Mouse (Mus musculus): Measurements from ENCODE around the gene Alpl. TPM values are rescaled to one million over a fixed set of nuclear protein-coding genes. Genes with fewer than 3 reads are reported as not detected.

Gene Alpl
- polyA plus RNA-seq, 1 experiment from 2014 or later: 6.9 TPM

- Histone ChIP-seq H3K27ac (no peak overlapping the region), H3K4me1 (replicated peaks) (peaks cover 23% of the 10 kb centered on the region), H3K27me3 (peaks cover 48% of the 10 kb centered on the region), H3K4me2 (no peak overlapping the region), H3K4me3 (no peak overlapping the region), H3K9ac (no peak overlapping the region), H3K9me3 (no peaks in the 10 kb centered on the region), H3K36me3 (no peaks in the 10 kb centered on the region)
- ATAC-seq (ENCODE audit: low FRiP score): no peak
- 83% methylated on average over 13 of the region's 13 CpGs for WGBS
Measured at GRCm38 (mm10) chr4:137794178-137794900, 1.8 kb downstream of the Alpl start.

- Histone ChIP-seq H3K4me1 (replicated peaks) (peaks cover 27% of the 10 kb centered on the region), H3K4me3 (no peak overlapping the region), H3K9ac (no peak overlapping the region), H3K4me2 (no peak overlapping the region), H3K9me3 (no peaks in the 10 kb centered on the region), H3K27me3 (peaks cover 41% of the 10 kb centered on the region), H3K36me3 (no peaks in the 10 kb centered on the region), H3K27ac (no peak overlapping the region)
- WGBS: 86% methylated on average over 7 of the region's 7 CpGs
- no peak for ATAC-seq (ENCODE audit: low FRiP score)
Measured at GRCm38 (mm10) chr4:137793611-137794010, 2.6 kb downstream of the Alpl start.

GRCm38 (mm10) chr4:137791440-137791839 is 4.7 kb downstream of the Alpl start:
- 8% methylated on average over 7 of the region's 7 CpGs for WGBS
- no peak overlapping the region for H3K9ac ChIP-seq
- H3K36me3 ChIP-seq: no peaks in the 10 kb centered on the region
- no peak overlapping the region for H3K4me3 ChIP-seq
- H3K9me3 ChIP-seq: no peaks in the 10 kb centered on the region
- ATAC-seq (ENCODE audit: low FRiP score): no peak
- H3K4me2 ChIP-seq: no peak overlapping the region
- H3K27me3 ChIP-seq: peaks cover 25% of the 10 kb centered on the region
- no peak overlapping the region; the same call in 1 of the 2 replicates for H3K27ac ChIP-seq
- H3K4me1 ChIP-seq (replicated peaks): peaks cover 27% of the 10 kb centered on the region

GRCm38 (mm10) chr4:137790981-137791380 is 5.2 kb downstream of the Alpl start:
- Histone ChIP-seq H3K9me3 (no peaks in the 10 kb centered on the region), H3K27me3 (peaks cover 21% of the 10 kb centered on the region), H3K27ac (no peak overlapping the region; the same call in 1 of the 2 replicates), H3K4me2 (no peak overlapping the region), H3K4me3 (no peak overlapping the region), H3K9ac (no peak overlapping the region), H3K4me1 (replicated peaks) (peaks cover 22% of the 10 kb centered on the region), H3K36me3 (no peaks in the 10 kb centered on the region)
- ATAC-seq (ENCODE audit: low FRiP score): no peak
- 88% methylated on average over 5 of the region's 5 CpGs for whole genome bisulfite sequencing

GRCm38 (mm10) chr4:137788511-137789049 is 7.6 kb downstream of the Alpl start:
- no peak for ATAC-seq (ENCODE audit: low FRiP score)
- no peaks in the 10 kb centered on the region for H3K9me3 ChIP-seq
- no peak overlapping the region for H3K4me2 ChIP-seq
- H3K4me3 ChIP-seq: no peak overlapping the region
- H3K27ac ChIP-seq: peak overlapping the region; percentile 19; the same call in 1 of the 2 replicates
- H3K4me1 ChIP-seq (replicated peaks): peaks cover 31% of the 10 kb centered on the region
- no peak overlapping the region for H3K9ac ChIP-seq
- WGBS: 39% methylated on average over 7 of the region's 7 CpGs
- 0 out of 2 replicates have a peak, but pooled peaks cover under 1% of the 10 kb centered on the region for H3K27me3 ChIP-seq
- H3K36me3 ChIP-seq: no peaks in the 10 kb centered on the region

- no peaks in the 10 kb centered on the region for H3K27me3 ChIP-seq
- no peak overlapping the region for H3K4me3 ChIP-seq
- H3K9ac ChIP-seq: no peak overlapping the region
- ATAC-seq (ENCODE audit: low FRiP score): no peak
- H3K4me1 ChIP-seq (replicated peaks): peaks cover 33% of the 10 kb centered on the region
- no peaks in the 10 kb centered on the region for H3K9me3 ChIP-seq
- H3K4me2 ChIP-seq: no peak overlapping the region
- H3K27ac ChIP-seq: no peak overlapping the region
- WGBS: 83% methylated on average over 7 of the region's 7 CpGs
- H3K36me3 ChIP-seq: no peaks in the 10 kb centered on the region
Measured at GRCm38 (mm10) chr4:137787589-137788289, 8.4 kb downstream of the Alpl start.

- Histone ChIP-seq H3K4me1 (replicated peaks) (peaks cover 32% of the 10 kb centered on the region), H3K27ac (no peak overlapping the region), H3K36me3 (no peaks in the 10 kb centered on the region), H3K9me3 (no peaks in the 10 kb centered on the region), H3K9ac (no peak overlapping the region), H3K27me3 (no peaks in the 10 kb centered on the region), H3K4me3 (no peak overlapping the region), H3K4me2 (no peak overlapping the region)
- no peak for ATAC-seq (ENCODE audit: low FRiP score)
- 95% methylated on average over 6 of the region's 6 CpGs for WGBS
Measured at GRCm38 (mm10) chr4:137786488-137786887, 9.7 kb downstream of the Alpl start.

GRCm38 (mm10) chr4:137785270-137785669 is 10.9 kb downstream of the Alpl start:
- 86% methylated on average over 6 of the region's 6 CpGs for WGBS
- H3K4me3 ChIP-seq: no peak overlapping the region
- no peak overlapping the region for H3K27ac ChIP-seq

GRCm38 (mm10) chr4:137784741-137785140 is 11.4 kb downstream of the Alpl start:
- WGBS: 72% methylated on average over 6 of the region's 6 CpGs
- no peak for ATAC-seq (ENCODE audit: low FRiP score)
- Histone ChIP-seq H3K9me3 (no peaks in the 10 kb centered on the region), H3K9ac (no peak overlapping the region), H3K36me3 (no peaks in the 10 kb centered on the region), H3K4me3 (no peak overlapping the region), H3K27me3 (no peaks in the 10 kb centered on the region), H3K4me1 (replicated peaks) (peaks cover 27% of the 10 kb centered on the region), H3K27ac (no peak overlapping the region), H3K4me2 (no peak overlapping the region)

More at GRCm38 (mm10) chr4:137785270-137785669, 10.9 kb downstream of the Alpl start:
- Histone ChIP-seq H3K4me1 (replicated peaks) (peaks cover 27% of the 10 kb centered on the region), H3K36me3 (no peaks in the 10 kb centered on the region), H3K4me2 (no peak overlapping the region), H3K27me3 (no peaks in the 10 kb centered on the region), H3K9ac (no peak overlapping the region), H3K9me3 (no peaks in the 10 kb centered on the region)
- ATAC-seq (ENCODE audit: low FRiP score): no peak

GRCm38 (mm10) chr4:137783541-137784191 is 12.5 kb downstream of the Alpl start:
- no peaks in the 10 kb centered on the region for H3K27me3 ChIP-seq
- H3K4me3 ChIP-seq: no peak overlapping the region
- no peak overlapping the region for H3K4me2 ChIP-seq
- H3K9me3 ChIP-seq: no peaks in the 10 kb centered on the region
- WGBS: 35% methylated on average over 9 of the region's 9 CpGs
- no peak overlapping the region for H3K9ac ChIP-seq
- H3K4me1 ChIP-seq (replicated peaks): peaks cover 23% of the 10 kb centered on the region
- H3K27ac ChIP-seq: peak overlapping the region; percentile 36
- no peak for ATAC-seq (ENCODE audit: low FRiP score)
- no peaks in the 10 kb centered on the region for H3K36me3 ChIP-seq

GRCm38 (mm10) chr4:137781949-137782348 is 14.2 kb downstream of the Alpl start:
- WGBS: 81% methylated on average over 5 of the region's 5 CpGs
- H3K9ac ChIP-seq: no peak overlapping the region
- H3K4me3 ChIP-seq: no peak overlapping the region
- H3K9me3 ChIP-seq: no peaks in the 10 kb centered on the region
- no peak overlapping the region for H3K27ac ChIP-seq
- H3K4me2 ChIP-seq: no peak overlapping the region
- no peaks in the 10 kb centered on the region for H3K36me3 ChIP-seq
- H3K4me1 ChIP-seq (replicated peaks): peaks cover 18% of the 10 kb centered on the region
- ATAC-seq (ENCODE audit: low FRiP score): no peak
- H3K27me3 ChIP-seq: no peaks in the 10 kb centered on the region

GRCm38 (mm10) chr4:137780986-137781385 is 15.2 kb downstream of the Alpl start:
- H3K4me3 ChIP-seq: no peak overlapping the region
- H3K27me3 ChIP-seq: no peaks in the 10 kb centered on the region
- 72% methylated on average over 3 of the region's 3 CpGs for WGBS
- H3K4me1 ChIP-seq (replicated peaks): peaks cover 18% of the 10 kb centered on the region
- no peaks in the 10 kb centered on the region for H3K36me3 ChIP-seq
- ATAC-seq (ENCODE audit: low FRiP score): no peak
- H3K27ac ChIP-seq: no peak overlapping the region
- H3K9ac ChIP-seq: no peak overlapping the region
- H3K4me2 ChIP-seq: no peak overlapping the region
- H3K9me3 ChIP-seq: no peaks in the 10 kb centered on the region

Data from hindbrain, embryonic 13.5 days (tissue).